Mouse (Mus musculus): ENCODE measurements around the gene Snhg11. TPM values are rescaled to one million over a fixed set of nuclear protein-coding genes. Genes with fewer than 3 reads are reported as not detected.

Gene Snhg11
- polyA plus RNA-seq, 1 experiment, result 35.3 TPM

GRCm38 (mm10) chr2:158347868-158348267 is 27.6 kb upstream of the Snhg11 start:
- H3K4me1 ChIP-seq (ENCODE audit: control insufficient read depth, insufficient read depth, low read length), result no peaks in the 10 kb centered on the region
- WGBS, result under 1% methylated on average over 6 of the region's 6 CpGs
- peak; percentile 72 for DNase-seq
- peak; percentile 92 for TF ChIP-seq CTCF (conservative IDR thresholded peaks at IDR 0.05; ENCODE audit: insufficient read depth, insufficient read length, low read depth, low read length)
- TF ChIP-seq POLR2A (IDR thresholded peaks at IDR 0.05; ENCODE audit: low read depth, low read length), result no peak
- H3K4me3 ChIP-seq (ENCODE audit: insufficient read depth, low read depth, low read length), result no peak overlapping the region
- H3K27me3 ChIP-seq (replicated peaks; ENCODE audit: control insufficient read depth, insufficient read depth, low read length), result no peaks in the 10 kb centered on the region
- H3K36me3 ChIP-seq (ENCODE audit: control insufficient read depth, insufficient read depth, low read length), result no peaks in the 10 kb centered on the region
- H3K27ac ChIP-seq (ENCODE audit: insufficient read depth, low read depth, low read length), result no peak overlapping the region

GRCm38 (mm10) chr2:158352801-158353520 is 22.5 kb upstream of the Snhg11 start:
- TF ChIP-seq POLR2A (IDR thresholded peaks at IDR 0.05; ENCODE audit: low read depth, low read length) (no peak), CTCF (conservative IDR thresholded peaks at IDR 0.05; ENCODE audit: insufficient read depth, insufficient read length, low read depth, low read length) (no peak)
- H3K4me1 ChIP-seq (ENCODE audit: control insufficient read depth, insufficient read depth, low read length), result no peaks in the 10 kb centered on the region
- no peaks in the 10 kb centered on the region for H3K27me3 ChIP-seq (replicated peaks; ENCODE audit: control insufficient read depth, insufficient read depth, low read length)
- H3K27ac ChIP-seq (ENCODE audit: insufficient read depth, low read depth, low read length), result no peak overlapping the region
- no peaks in the 10 kb centered on the region; the same call in 1 of the 2 replicates for H3K36me3 ChIP-seq (ENCODE audit: control insufficient read depth, insufficient read depth, low read length)
- H3K4me3 ChIP-seq (ENCODE audit: insufficient read depth, low read depth, low read length), result no peak overlapping the region
- DNase-seq, result no peak
- WGBS, result 81% methylated on average over 3 of the region's 3 CpGs

- Histone ChIP-seq H3K36me3 (ENCODE audit: control insufficient read depth, insufficient read depth, low read length) (no peaks in the 10 kb centered on the region; the same call in 1 of the 2 replicates), H3K27ac (ENCODE audit: insufficient read depth, low read depth, low read length) (no peak overlapping the region), H3K27me3 (replicated peaks; ENCODE audit: control insufficient read depth, insufficient read depth, low read length) (no peaks in the 10 kb centered on the region), H3K4me1 (ENCODE audit: control insufficient read depth, insufficient read depth, low read length) (no peaks in the 10 kb centered on the region), H3K4me3 (ENCODE audit: insufficient read depth, low read depth, low read length) (no peak overlapping the region)
- no peak for DNase-seq
- TF ChIP-seq CTCF (conservative IDR thresholded peaks at IDR 0.05; ENCODE audit: insufficient read depth, insufficient read length, low read depth, low read length) (no peak), POLR2A (IDR thresholded peaks at IDR 0.05; ENCODE audit: low read depth, low read length) (no peak)
- WGBS, result 78% methylated on average over 7 of the region's 7 CpGs
Measured at GRCm38 (mm10) chr2:158354348-158355114, 20.9 kb upstream of the Snhg11 start.

GRCm38 (mm10) chr2:158355238-158355637 is 20.2 kb upstream of the Snhg11 start:
- TF ChIP-seq CTCF (conservative IDR thresholded peaks at IDR 0.05; ENCODE audit: insufficient read depth, insufficient read length, low read depth, low read length) (no peak), POLR2A (IDR thresholded peaks at IDR 0.05; ENCODE audit: low read depth, low read length) (no peak)
- Histone ChIP-seq H3K4me3 (ENCODE audit: insufficient read depth, low read depth, low read length) (no peak overlapping the region), H3K27ac (ENCODE audit: insufficient read depth, low read depth, low read length) (no peak overlapping the region), H3K36me3 (ENCODE audit: control insufficient read depth, insufficient read depth, low read length) (no peaks in the 10 kb centered on the region; the same call in 1 of the 2 replicates), H3K4me1 (ENCODE audit: control insufficient read depth, insufficient read depth, low read length) (no peaks in the 10 kb centered on the region; the same call in 1 of the 2 replicates), H3K27me3 (replicated peaks; ENCODE audit: control insufficient read depth, insufficient read depth, low read length) (no peaks in the 10 kb centered on the region)
- no peak for DNase-seq
- 93% methylated on average over 2 of the region's 2 CpGs for WGBS

- H3K27ac ChIP-seq (ENCODE audit: insufficient read depth, low read depth, low read length), result no peak overlapping the region
- DNase-seq, result no peak
- H3K4me1 ChIP-seq (ENCODE audit: control insufficient read depth, insufficient read depth, low read length), result no peaks in the 10 kb centered on the region; the same call in 1 of the 2 replicates
- no peaks in the 10 kb centered on the region for H3K27me3 ChIP-seq (replicated peaks; ENCODE audit: control insufficient read depth, insufficient read depth, low read length)
- no peak overlapping the region for H3K4me3 ChIP-seq (ENCODE audit: insufficient read depth, low read depth, low read length)
- WGBS, result 79% methylated on average over 5 of the region's 5 CpGs
- TF ChIP-seq CTCF (conservative IDR thresholded peaks at IDR 0.05; ENCODE audit: insufficient read depth, insufficient read length, low read depth, low read length) (no peak), POLR2A (IDR thresholded peaks at IDR 0.05; ENCODE audit: low read depth, low read length) (no peak)
- H3K36me3 ChIP-seq (ENCODE audit: control insufficient read depth, insufficient read depth, low read length), result no peaks in the 10 kb centered on the region; the same call in 1 of the 2 replicates
Measured at GRCm38 (mm10) chr2:158356121-158356520, 19.3 kb upstream of the Snhg11 start.

GRCm38 (mm10) chr2:158359757-158360620 is 15.4 kb upstream of the Snhg11 start:
- Histone ChIP-seq H3K36me3 (ENCODE audit: control insufficient read depth, insufficient read depth, low read length) (no peaks in the 10 kb centered on the region; the same call in 1 of the 2 replicates), H3K27me3 (replicated peaks; ENCODE audit: control insufficient read depth, insufficient read depth, low read length) (no peaks in the 10 kb centered on the region), H3K4me3 (ENCODE audit: insufficient read depth, low read depth, low read length) (peak overlapping the region; percentile 81), H3K27ac (ENCODE audit: insufficient read depth, low read depth, low read length) (no peak overlapping the region), H3K4me1 (ENCODE audit: control insufficient read depth, insufficient read depth, low read length) (peaks cover 8% of the 10 kb centered on the region)
- 43% methylated on average over 12 of the region's 12 CpGs for WGBS
- peak; percentile 66 for DNase-seq
- TF ChIP-seq CTCF (conservative IDR thresholded peaks at IDR 0.05; ENCODE audit: insufficient read depth, insufficient read length, low read depth, low read length), result no peak
- TF ChIP-seq POLR2A (IDR thresholded peaks at IDR 0.05; ENCODE audit: low read depth, low read length), result no peak
